Mouse (Mus musculus) left cerebral cortex, postnatal 4 days (tissue): ENCODE results near the gene Sgta. TPM values are rescaled to one million over a fixed set of nuclear protein-coding genes. Genes with fewer than 3 reads are reported as not detected.
A peak's percentile ranks its signal among the peaks of the same experiment; 100 is the strongest.
"Not testable (repeated sequence)": the region's sequence is repeated elsewhere in the genome, so short reads cannot be mapped to it uniquely, and the experiment has no call there.

ENCODE experiments used
- DNase-seq: peaks from one replicate; pipeline ENCODE4 v3.0.0-alpha.2; 2022
- intact Hi-C: fragments of 180-260 bp; cut with DNase I; formaldehyde crosslinking; loops from one replicate; pipeline ENCODE4 v1.15.1; 2025
- total RNA-seq, 2 experiments: library from RNA; stranded (reverse); gene quantifications; 2 replicates each; pipeline ENCODE4 v1.2.3; 2021

The Sgta gene
- 100 to 1,000 TPM; 193 to 199 TPM for total RNA-seq

DNA sequence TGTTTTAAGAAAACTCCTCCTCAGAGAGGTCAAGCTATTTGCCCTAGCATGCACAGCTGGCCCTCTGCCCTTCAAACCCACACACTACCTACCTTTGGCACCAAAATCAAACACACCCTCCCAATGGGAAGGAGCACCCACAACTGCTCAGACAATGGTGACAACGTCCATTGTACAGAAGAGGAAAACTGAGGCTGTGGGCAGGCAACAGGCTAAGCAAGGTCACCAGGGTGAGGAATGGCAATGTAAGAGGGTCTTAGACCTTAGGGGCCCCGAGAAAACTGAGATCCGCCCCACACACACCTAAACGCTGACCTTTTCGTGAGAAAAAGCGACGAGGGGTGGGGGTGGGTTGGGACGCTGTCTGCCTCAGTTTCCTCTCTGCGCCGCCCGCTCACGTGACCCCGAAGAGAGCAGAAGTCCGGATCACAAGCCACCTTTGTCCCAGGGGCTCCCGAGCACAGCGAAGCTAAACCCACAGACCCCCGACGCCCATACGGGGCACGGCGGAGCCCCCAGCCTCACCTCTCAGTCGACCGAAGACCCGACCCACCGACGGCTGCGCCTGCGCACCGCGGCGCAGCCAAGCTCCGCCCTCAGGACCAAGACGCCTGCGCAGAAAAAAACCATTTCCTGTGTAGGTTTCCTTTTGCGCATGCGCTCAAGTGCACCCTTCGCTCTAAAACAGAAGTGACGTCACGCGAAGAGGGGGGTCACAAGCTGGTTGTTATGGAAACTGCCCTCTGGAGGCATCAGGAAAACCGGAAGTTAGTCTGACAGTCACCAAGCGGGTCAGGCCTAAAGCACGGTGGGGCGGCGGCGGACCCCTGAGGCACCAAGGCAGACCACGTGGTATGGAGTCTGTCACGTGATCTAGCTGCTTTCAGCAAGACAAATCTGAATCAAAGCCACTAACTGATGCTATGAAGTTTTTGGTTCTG, at the start of gene Sgta:
Gene Sgta (minus strand): TSS at position 579 of the 941 bp plus-strand sequence.
- DNase-seq = peak; percentile 99
- intact Hi-C loops = no loop called here

DNA sequence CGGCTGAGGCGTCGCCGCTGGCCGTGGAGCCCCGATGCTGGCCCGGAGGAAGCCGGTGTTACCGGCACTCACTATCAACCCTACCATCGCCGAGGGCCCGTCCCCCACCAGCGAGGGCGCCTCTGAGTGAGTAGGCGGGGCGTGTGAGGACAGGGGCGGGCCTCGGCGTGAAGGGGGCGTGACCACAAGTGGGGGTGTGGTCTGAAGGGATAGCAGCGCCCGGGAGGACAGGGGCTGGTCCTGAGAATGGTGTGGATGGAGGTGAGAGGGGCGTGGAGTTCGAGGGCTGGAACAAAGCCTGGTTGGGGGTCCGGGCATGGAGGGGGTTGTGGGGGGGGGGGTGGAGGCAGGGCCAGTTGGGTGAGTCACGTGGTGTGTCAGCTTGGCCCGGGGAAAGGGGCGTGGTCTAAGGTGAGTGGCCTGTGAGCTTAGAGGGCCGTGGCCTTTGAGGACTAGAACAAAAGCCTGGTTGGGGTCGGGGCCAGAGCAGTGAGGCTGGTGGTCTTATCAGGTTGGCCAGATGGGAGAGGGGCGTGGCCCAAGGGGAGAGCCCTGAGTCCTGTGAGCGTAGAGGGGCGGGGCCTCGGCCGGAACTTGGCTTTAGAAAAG, 46.2 kb upstream of the Sgta start:
- peak; percentile 92 for DNase-seq
- intact Hi-C loops = no loop called here

DNA sequence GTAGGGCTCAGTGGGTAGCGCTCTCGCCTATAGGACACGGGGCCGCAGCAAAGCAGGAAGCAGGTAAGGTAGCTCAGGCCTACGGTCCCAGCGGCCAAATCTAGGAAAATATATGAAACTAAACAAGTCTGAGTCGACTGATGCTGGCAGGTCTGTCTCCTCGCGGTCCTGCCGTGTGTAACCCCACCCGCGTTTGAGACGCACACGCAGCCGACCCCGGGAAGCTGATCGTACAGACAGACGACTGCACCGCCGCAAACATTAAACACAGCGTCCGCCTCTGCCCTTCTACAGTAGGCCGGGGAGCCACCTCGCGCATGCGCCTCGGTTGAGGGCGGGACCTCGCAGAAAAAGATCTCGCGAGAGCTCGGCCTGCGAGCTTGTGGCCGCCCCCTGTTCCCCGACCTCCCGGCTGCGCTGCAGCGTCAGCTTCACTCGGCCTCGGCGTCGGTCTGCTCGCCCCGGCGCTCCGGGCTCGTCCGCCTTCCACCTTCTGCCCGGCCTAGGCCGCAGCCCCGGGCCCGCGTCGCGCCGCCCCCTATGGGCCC, 45.7 kb upstream of the Sgta start, which contains the start of gene Map2k2:
Gene Map2k2 (plus strand): TSS at position 351 of the 548 bp plus-strand sequence.
- peak; percentile 98 for DNase-seq
- intact Hi-C loops = no loop called here

DNA sequence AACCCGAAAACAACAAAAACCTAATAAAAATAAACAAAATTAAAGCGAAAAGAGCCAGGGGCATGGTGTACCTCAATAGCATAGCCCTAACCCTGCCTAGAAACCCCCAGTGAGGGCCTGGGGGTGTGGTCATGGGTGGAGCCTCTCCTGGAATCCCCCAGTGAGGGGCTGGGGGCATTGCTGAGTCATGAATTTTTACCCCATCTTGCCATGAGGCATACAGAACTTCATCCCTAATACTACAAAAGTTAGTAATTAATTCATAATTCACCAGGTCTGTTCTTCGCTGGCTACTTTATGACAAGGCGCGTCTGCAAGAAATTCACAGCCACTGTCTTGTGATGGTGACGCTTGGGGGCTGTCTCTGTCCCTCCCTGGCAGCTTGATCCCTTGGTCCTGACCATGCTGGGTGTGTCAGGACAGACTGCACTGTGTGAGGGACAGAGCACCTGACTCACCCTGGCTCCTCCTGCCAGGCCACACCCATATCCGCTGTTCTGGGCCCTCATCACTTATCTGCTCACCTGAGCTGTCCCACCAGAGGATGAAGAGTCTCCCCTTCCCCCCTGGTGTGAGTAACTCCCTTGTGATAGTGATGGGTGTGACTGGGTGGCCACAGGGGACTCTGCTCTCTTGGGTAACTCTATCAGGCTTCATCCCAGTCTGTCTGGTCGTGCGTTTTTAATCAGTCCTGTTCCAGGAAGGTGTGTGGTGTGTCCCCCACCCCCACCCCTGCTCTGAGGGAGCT, 35.1 kb upstream of the Sgta start:
- intact Hi-C loops = no loop called here
- DNase-seq = no peak

DNA sequence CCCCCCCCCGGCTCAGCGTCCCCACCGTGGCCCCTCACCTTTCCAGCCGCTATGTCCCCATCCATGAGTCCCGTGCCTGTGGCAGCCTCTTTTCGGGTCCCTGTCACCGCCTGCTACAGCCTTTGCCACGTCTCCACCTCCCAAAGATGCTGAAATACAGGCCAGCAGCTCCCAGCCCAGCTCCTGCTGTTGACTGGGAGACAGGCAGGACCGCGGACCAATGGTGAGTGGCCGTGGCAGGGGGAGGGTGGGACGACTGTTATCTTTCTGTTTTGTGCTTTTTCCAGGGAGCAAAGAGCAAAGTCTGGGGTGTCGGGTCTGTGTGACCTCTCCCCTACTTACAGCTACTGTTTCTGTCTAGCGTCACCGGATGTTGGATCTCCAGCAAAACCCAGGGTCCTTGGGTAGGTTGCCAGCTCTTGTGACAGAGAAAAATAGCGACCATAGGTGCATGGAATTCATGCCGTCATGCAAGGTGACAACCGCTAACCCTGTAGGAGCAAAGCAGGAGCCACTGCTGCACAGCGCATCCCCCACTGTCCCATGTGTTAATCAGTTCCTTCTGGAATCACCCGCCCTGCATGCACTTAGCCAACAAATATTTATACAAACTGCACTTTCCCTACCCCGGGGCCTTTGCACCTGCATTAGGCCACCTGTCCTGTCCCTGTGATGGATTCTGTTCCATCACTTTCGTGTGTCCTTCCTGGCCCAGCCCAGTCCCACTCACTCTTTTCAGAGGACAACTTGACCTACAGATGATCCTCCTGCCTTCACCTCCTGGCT, 32.7 kb upstream of the Sgta start:
- intact Hi-C loops = no loop called here
- DNase-seq = peak; percentile 35

DNA sequence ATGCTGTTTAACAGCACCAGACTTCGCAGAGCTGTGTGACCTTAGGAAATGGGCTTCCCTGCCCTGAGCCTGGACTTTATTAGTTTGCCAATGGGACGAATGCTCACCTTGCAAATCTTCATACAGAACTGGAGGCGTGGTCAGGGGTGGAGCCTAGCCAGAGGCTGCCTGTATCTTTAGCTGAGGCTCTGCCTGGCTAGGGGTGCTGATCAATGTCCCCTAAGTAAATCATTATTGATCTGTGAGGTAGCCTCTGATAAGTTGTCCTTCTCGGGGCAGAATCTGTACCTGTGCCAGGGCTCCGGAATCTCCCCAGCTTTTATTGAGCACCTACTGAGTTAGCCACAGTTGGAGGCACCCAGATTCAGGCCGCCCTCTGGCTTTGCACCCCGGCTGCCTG, 30.6 kb upstream of the Sgta start:
- intact Hi-C loops = no loop called here
- DNase-seq = no peak

DNA sequence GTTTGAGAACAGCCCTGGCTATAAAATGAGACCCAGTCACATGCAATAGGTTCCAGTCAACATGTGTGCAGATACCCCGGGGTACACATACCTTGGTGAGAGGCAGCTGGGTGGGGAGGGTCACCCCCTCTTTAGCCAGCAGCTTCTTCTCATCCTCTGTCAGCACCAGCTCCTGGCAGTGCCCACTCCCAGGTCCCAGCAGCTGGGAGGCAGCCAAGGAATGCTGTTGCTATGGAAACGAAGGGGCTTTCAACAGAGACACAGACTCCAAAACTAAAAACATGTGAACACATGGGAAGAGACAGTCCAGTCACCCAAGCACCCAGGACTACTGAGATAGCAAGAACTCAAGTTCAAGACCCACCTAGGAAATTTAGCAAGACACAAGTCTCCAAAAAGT, 29.2 kb upstream of the Sgta start:
- DNase-seq = peak; percentile 81
- intact Hi-C loops = no loop called here

DNA sequence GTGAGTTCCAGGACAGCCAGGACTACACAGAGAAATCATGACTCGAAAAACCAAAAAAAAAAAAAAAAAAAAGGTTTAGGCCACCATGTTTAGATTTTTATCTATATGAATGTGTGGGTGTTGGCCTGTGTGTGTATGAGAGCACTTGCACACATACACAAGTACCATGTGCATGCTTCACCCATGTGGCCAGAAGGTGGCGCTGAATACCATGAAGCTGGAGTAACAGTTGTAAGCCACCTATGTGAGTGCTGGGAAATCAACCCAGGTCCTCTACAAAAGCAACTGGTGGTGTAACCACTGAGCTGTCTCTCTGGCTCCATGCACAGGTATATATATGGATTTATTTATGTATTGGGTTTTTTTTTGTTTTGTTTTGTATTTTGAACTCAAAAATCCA, 27.0 kb upstream of the Sgta start:
- no peak for DNase-seq
- intact Hi-C loops = no loop called here

DNA sequence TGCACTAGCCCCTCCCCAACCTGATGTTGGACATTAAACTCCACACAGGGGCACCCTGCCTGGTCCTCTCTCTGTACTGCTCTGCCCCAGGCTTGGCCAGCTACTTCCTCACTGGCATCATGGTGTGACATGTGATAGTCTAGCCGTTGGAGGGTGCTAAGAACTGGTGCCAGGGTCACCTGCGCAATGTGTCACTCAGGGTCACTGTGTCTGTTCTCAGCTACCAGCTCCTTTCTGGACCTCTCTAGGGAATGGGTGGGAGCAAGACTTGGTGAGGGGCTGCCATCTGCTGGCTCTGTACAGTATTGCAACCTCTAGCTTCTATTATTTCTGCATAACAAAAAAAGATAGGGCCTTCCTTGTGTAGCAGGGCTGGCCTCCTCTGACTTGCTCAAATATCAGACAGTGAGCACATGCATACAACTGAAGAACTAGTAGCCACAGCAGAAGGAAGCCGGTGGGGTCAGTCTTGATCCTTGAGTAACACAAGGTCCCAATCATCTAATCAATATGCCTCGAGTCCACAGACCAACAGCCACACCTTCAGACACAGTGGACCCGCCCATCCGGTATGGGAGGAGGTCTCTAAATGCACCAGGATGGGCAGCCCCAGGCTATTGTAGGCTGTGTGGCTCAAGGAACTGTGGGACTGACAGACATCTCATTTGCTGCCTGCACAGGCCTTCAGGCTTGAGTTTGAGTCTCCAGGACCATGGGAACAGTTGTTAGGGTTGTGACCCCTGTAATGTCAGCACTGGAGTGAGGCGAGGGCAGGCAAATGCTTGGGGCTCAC, 22.4 kb upstream of the Sgta start:
- intact Hi-C loops = loop anchor here (2.0 kb wide), 1 partner anchor 44 kb away; no protein-coding TSS in a partner anchor
- peak; percentile 66 for DNase-seq

DNA sequence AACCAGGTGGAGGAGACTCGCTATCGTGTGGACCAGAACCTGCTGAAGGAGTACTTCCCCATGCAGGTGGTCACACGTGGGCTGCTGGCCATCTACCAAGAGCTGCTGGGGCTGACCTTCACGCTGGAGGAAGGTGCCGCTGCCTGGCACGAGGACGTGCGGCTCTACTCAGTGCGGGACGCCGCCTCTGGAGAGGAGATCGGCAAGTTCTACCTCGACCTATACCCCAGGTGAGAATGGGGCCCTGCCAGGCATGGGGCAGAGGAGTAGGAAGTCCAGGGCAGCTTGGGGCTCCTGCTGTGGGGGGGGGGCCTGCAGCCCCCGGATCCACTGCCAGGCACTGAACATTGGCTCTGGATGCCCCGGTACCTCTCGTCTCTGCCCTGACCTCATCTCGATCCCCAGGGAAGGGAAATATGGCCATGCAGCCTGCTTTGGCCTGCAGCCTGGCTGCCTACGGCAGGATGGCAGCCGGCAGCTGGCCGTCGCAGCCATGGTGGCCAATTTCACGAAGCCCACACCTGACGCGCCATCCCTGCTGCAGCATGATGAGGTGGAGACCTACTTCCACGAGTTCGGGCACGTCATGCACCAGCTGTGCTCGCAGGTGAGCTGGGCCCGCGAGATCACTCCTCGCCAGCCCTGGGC, 20.2 kb upstream of the Sgta start:
- peak; percentile 36 for DNase-seq
- intact Hi-C loops = no loop called here

DNA sequence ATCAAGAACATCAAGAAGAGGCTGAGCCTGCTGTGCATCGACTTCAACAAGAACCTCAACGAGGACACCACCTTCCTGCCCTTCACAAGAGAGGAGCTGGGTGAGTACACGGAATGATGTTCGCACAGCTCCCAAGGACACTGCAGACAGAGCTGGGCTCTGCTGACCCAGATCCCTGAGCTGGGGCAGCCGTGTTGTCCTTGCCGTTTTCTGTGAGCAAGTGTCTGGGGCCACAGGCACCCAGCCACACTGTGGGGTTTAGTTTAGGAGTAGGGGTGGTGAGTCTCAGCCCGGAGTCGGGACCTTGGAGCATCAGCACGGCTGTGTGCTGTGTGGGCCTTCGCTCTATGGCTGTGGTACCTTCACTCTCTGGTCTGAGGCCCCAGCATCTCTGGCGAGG, 17.9 kb upstream of the Sgta start:
- no peak for DNase-seq
- intact Hi-C loops = no loop called here

DNA sequence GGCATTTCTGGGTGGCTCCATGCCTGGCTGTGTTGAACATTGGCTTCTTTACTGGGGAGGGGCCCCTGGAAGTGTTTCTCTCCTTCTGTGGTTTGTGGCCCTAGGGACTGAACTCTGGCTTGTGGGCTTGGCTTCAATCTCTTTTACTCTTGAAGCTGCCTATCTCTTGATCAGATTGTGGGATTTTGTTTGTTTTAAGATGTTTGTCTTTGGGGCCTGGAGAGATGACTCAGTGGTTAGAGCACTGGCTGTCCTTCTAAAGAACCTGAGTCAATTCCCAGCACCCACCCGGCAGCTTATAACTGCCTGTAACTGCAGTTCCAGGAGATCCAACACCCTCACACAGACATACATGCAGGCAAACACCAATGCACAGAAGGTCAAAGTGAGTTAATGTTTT, 16.4 kb upstream of the Sgta start:
- no peak for DNase-seq
- intact Hi-C loops = no loop called here

DNA sequence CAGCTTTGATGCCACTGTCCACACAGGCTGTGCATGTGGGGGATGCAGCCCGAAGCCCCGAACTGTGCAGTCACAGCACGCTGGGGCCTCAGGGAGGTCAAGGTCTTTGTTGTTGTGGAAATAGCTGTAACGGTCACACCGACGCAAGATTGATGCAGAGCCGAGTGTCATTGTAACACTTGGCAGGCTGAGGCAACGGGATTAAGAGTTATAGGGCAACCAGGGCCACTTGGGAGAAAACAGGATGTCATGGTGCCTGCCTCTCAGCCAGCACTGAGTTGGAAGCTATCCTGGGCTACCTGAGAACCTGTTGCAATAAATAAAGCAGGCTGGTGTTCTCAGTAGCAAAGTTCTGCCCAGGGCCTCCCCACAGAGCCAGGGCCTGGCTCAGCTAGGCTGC, 15.8 kb upstream of the Sgta start:
- no peak for DNase-seq
- intact Hi-C loops = no loop called here

DNA sequence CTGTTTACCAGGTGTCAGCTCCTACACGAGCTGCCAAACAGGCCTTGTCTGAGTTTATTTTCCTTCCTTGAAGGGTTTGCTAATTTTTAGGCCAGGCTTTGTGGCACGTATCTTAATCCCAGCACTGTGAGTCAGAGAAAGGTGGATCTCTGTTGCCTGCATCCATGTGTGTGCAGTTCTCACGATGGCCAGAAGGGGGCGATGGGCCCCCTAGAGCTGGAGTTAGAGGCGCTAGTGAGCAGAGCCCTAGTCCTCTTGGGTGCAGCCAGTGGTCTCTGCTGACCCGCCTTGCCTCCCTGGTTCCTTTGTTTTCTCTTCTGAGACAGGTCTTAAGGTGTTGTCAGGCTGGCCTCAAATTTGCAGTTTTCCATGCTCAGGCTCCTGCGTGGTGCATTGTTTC, 13.5 kb upstream of the Sgta start:
- no peak for DNase-seq
- intact Hi-C loops = no loop called here

DNA sequence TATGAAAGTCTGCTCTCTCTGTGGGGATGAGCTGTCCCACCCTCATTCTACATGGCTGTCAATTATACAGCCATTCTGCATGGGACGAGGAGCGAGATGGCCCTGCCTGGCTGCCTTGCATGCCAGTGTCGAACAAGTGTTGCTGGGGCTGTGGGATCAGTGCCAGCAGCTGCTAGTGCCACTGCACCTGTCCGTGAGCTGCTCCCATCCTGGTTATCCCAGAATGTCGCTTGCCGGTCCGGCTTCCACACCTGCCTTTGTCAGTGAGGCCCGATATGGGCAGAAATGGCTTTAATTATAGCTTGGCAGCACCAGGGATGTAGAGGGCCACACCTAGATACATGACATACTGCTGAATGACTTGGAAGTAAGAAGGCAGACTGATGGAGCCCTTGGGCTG, 12.3 kb upstream of the Sgta start:
- DNase-seq = no peak
- intact Hi-C loops = no loop called here

DNA sequence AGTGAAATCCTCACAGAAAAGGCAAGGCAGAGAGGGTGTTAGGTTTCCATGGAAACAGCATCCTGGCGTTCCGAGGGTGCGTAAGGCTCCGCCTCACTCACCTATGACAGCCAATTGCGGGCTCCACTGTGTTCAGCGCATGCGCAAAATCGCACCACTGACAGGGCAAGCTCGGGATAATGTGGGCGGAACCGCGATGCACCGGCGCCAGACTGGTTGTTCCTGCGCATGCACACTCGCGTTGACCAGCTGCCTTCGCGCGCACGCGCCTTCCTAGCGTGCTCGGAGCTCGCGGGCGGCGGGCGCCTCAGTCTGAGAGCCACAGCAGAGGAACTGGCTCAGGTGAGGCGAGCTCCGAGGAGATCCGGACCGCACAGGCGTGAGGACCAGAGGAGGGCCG, 9.9 kb upstream of the Sgta start, which contains the start of gene Thop1:
Gene Thop1 (plus strand): TSS at position 200 of the 400 bp plus-strand sequence.
- intact Hi-C loops = no loop called here
- peak; percentile 99 for DNase-seq

DNA sequence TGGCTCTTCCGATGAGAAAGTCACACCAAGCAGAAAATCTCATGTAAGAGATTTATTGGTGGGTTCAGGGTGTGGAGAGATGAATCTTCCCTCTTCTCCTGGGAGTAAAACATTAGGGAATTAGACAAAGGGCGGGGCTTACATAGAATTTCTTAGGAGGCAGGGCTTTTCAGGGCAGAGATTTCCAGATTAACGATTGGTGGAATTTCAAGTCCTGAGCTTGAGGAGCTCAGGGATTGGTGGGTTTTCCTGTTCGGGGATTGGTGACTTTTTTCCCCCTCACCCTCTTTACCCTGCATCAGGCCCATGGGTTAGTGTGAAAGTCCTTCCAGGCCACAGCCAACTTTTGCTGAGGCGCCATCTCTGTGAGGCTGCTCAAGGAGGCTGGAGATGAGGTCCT, 8.7 kb upstream of the Sgta start:
- intact Hi-C loops = no loop called here

DNA sequence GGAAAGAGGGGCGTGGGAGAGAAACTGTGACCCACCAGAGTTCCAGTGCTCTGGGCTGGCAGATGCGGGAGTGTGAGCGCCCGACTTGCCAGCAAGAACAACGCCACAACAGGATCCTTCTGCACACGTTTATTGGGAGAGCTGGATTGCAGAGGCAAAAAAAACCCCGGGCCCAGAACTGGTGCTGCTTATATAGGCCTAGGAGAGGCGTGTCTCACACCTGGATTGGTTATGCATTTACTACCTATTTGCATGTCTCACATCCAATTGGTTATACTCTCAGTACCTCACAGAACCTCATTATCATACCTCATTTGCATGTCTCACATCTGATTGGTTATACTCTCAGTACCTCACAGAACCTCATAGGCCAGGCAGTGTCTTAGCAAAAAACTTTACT, 4.5 kb upstream of the Sgta start:
- intact Hi-C loops, DNase-seq: not testable (repeated sequence)

More for the DNA sequence above, 8.7 kb upstream of the Sgta start:
- DNase-seq = no peak

DNA sequence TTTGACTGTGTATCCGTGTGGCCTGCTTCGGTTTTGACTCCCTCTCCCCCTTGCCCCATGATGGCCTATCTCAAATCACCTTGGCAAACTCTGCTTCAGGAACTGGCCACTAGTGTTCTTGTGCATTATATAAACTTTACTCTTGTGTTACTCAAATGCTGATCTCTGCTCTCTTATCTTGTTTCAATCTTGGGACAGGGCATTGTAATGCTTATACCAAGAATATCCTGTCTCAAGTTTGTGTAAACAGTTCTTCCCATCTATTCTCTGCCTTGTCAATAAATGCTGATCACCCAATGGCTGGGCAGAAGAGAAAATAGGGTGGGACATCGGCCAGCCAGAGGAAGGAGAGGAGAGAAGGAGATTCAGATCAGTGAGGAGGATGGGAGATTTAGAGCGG, 2.7 kb upstream of the Sgta start:
- intact Hi-C loops = no loop called here

More for the DNA sequence above, 2.7 kb upstream of the Sgta start:
- DNase-seq = no peak
